Mouse (Mus musculus) heart, embryonic 12.5 days (tissue): ENCODE measurements around the gene Ifitm3. TPM values are rescaled to one million over a fixed set of nuclear protein-coding genes. Genes with fewer than 3 reads are reported as not detected.
"Not testable (repeated sequence)": the region's sequence is repeated elsewhere in the genome, so short reads cannot be mapped to it uniquely, and the experiment has no call there.

ENCODE experiments used
- ATAC-seq: fragments of 200-750 bp; cut with Nextera tagmentation; 2 replicates; pipeline ENCODE4 v1.8.0; 2017; ENCODE audit warnings: moderate TSS enrichment, moderate library complexity; ENCODE audit not compliant: insufficient number of reproducible peaks, low FRiP score
- H3K27ac ChIP-seq: fragments of 300-500 bp; sonication (generic); 2 replicates; pipeline ENCODE4 v1.5.1; 2016; ENCODE audit warnings: mild to moderate bottlenecking, moderate library complexity; ENCODE audit not compliant: poor library complexity, severe bottlenecking
- H3K27me3 ChIP-seq: fragments of 300-500 bp; sonication (generic); replicated peaks from 2 replicates; pipeline ENCODE4 v1.6.1; 2016; ENCODE audit warnings: mild to moderate bottlenecking, moderate library complexity
- H3K36me3 ChIP-seq: fragments of 300-500 bp; sonication (generic); 2 replicates; pipeline ENCODE4 v1.6.1; 2016; ENCODE audit warnings: mild to moderate bottlenecking, moderate library complexity
- H3K4me1 ChIP-seq: fragments of 300-500 bp; sonication (generic); replicated peaks from 2 replicates; pipeline ENCODE4 v1.6.1; 2016; ENCODE audit warnings: mild to moderate bottlenecking
- H3K4me2 ChIP-seq: fragments of 300-500 bp; sonication (generic); 2 replicates; pipeline ENCODE4 v1.6.1; 2016; ENCODE audit warnings: mild to moderate bottlenecking, moderate library complexity
- H3K4me3 ChIP-seq: fragments of 300-500 bp; sonication (generic); 2 replicates; pipeline ENCODE4 v1.5.1; 2016; ENCODE audit warnings: mild to moderate bottlenecking
- H3K9ac ChIP-seq: fragments of 300-500 bp; sonication (generic); 2 replicates; pipeline ENCODE4 v1.6.1; 2016; ENCODE audit warnings: mild to moderate bottlenecking, moderate library complexity
- H3K9me3 ChIP-seq: fragments of 300-500 bp; sonication (generic); replicated peaks from 2 replicates; pipeline ENCODE4 v1.6.1; 2016; ENCODE audit warnings: mild to moderate bottlenecking, moderate library complexity
- whole genome bisulfite sequencing: fragments of 180-500 bp; shearing (Covaris S2); methylation state at CpG from one replicate; pipeline ENCODE4 v1.1.7; 2016; 5-methylcytosine and 5-hydroxymethylcytosine counted together
- polyA plus RNA-seq: library from polyadenylated mRNA; unstranded; fragments of >200 nt; fragmentation: Nextera tagmentation; extraction: Ambion mirVana; gene quantifications from 2 replicates; pipeline ENCODE4 v1.2.1, GENCODE M21; 2016

Ifitm3 gene
- polyA plus RNA-seq, 1 experiment from 2014 or later: 41.8 TPM

DNA sequence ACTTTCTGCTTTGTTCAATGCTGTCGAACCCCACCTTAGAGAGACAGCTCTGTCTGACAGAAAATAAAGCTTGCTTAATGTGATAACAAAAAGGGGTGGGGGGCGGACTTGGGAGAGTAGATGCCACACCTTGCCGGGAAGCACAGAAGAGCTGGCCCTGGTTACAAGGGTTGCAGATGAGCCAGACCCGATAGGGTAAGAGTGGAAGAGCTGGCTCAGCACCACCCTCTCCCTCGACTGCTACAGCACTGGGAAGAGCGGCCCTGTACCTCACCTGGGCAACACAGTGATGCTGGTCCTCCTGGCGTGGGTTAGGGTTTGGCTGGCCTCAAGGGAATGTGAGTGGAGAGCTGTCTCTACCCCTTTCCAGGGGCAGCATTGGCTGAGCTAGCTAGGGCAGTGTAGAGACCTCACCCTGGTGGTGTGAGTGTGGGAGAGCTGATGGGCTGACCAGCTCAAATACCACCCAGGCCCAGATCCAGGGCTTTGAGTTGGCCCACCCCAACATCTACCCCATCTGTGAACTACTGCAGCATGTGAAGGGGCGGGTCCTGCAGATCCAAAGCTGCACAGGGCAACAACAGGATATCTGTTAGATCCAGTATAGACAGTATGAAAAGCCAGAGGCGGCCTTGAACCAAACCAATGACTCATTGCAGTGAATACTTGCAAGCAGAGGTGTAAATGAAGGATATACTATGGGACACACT lies 22.0 kb upstream of the Ifitm3 start:
- no peak overlapping the region for H3K4me3 ChIP-seq
- no peak for ATAC-seq
- no peaks in the 10 kb centered on the region for H3K4me1 ChIP-seq
- 0 out of 2 replicates have a peak, but pooled peaks cover 5% of the 10 kb centered on the region for H3K27me3 ChIP-seq
- no peak overlapping the region for H3K4me2 ChIP-seq
- no peak overlapping the region for H3K27ac ChIP-seq
- H3K9ac ChIP-seq: no peak overlapping the region
- no peaks in the 10 kb centered on the region for H3K9me3 ChIP-seq
- 63% methylated on average over 9 of the region's 9 CpGs for WGBS
- H3K36me3 ChIP-seq: no peaks in the 10 kb centered on the region

- Histone ChIP-seq H3K27me3 (0 out of 2 replicates have a peak, but pooled peaks cover 5% of the 10 kb centered on the region), H3K36me3 (no peaks in the 10 kb centered on the region), H3K9me3 (no peaks in the 10 kb centered on the region), H3K4me3 (no peak overlapping the region), H3K4me2 (no peak overlapping the region), H3K9ac (no peak overlapping the region), H3K4me1 (no peaks in the 10 kb centered on the region), H3K27ac (no peak overlapping the region)
- WGBS: 52% methylated on average over 3 of the region's 3 CpGs
- no peak for ATAC-seq
Measured at GRCm38 (mm10) chr7:141030390-141030789, 19.8 kb upstream of the Ifitm3 start.

- H3K9me3 ChIP-seq: no peaks in the 10 kb centered on the region
- H3K27ac ChIP-seq: no peak within 1 kb of the TSS
- H3K4me3 ChIP-seq: no peak within 1 kb of the TSS
- ATAC-seq: no peak
- no peaks in the 10 kb centered on the region for H3K36me3 ChIP-seq
- 0 out of 2 replicates have a peak, but pooled peaks cover 5% of the 10 kb centered on the region for H3K27me3 ChIP-seq
- H3K4me1 ChIP-seq: 0 out of 2 replicates have a peak, but pooled peaks cover 5% of the 10 kb centered on the region
- 80% methylated on average over 2 of the region's 2 CpGs for WGBS
- no peak within 1 kb of the TSS for H3K9ac ChIP-seq
- H3K4me2 ChIP-seq: no peak within 1 kb of the TSS
Measured at GRCm38 (mm10) chr7:141028831-141029230, 18.3 kb upstream of the Ifitm3 start, which contains the start of gene Gm17387. Gene Gm17387, plus strand, starts transcription at chr7:141029131.

DNA sequence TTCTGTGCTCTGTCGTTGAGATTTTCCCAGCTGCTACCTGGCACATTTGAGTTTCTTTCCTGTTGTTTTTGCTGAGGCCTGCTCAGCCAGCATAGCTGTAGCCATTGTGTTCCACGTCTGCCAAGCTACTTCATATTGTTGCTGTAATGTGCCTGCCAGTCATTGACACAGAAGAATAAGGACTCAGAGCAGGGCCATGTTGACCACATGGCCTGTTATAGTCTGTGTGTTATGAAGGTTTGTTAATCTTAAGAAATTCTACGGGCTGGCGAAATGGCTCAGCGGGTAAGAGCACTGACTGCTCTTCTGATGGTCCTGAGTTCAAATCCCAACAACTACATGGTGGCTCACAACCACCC lies 16.1 kb upstream of the Ifitm3 start:
- H3K27me3 ChIP-seq: 0 out of 2 replicates have a peak, but pooled peaks cover 5% of the 10 kb centered on the region
- H3K36me3 ChIP-seq: no peaks in the 10 kb centered on the region
- 0 out of 2 replicates have a peak, but pooled peaks cover 5% of the 10 kb centered on the region for H3K4me1 ChIP-seq
- no peak for ATAC-seq
- 59% methylated on average over 5 of the region's 5 CpGs for WGBS
- H3K9me3 ChIP-seq: no peaks in the 10 kb centered on the region
- no peak overlapping the region for H3K4me2 ChIP-seq
- no peak overlapping the region for H3K4me3 ChIP-seq
- no peak overlapping the region for H3K9ac ChIP-seq
- H3K27ac ChIP-seq: 0 out of 2 replicates have a peak overlapping the region, but pooled peaks have one; percentile 16

DNA sequence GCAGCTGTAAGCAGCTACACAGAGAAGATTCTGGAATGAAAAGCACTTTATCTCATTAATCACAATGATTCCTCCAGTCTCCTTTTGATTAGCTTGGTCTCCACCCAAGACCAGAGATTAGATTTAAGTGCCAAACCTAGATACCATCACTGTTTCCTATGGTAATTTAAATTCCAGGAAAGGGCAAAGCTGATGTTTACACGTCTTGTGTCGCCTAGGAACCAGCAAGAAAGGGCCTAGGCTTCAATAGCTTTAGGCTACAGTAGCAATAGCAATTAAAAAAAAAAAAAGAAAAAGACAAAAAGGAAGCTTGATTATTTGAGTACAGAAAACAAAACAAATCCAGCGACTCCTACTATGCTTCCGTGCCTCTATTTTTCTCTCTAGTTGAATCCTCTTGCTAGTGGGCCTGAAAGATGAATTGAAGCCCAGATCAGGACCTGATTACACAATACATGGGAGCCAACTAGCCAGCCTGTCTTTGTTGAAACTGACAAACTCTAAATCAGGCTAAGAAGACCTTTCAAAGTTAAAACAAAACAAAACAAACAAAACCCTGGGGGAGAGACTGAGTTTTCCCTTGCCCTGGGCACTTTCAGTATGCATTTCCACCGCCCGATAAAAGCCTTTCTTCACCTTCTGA lies 15.6 kb upstream of the Ifitm3 start:
- Histone ChIP-seq H3K27me3 (0 out of 2 replicates have a peak, but pooled peaks cover 5% of the 10 kb centered on the region), H3K9ac (no peak overlapping the region), H3K36me3 (no peaks in the 10 kb centered on the region), H3K4me3 (no peak overlapping the region), H3K27ac (no peak overlapping the region), H3K4me2 (no peak overlapping the region), H3K4me1 (0 out of 2 replicates have a peak, but pooled peaks cover 5% of the 10 kb centered on the region), H3K9me3 (no peaks in the 10 kb centered on the region)
- no peak for ATAC-seq
- 51% methylated on average over 6 of the region's 6 CpGs for WGBS

- H3K36me3 ChIP-seq: no peaks in the 10 kb centered on the region
- no peak overlapping the region for H3K4me3 ChIP-seq
- H3K9me3 ChIP-seq: no peaks in the 10 kb centered on the region
- ATAC-seq: no peak
- H3K27me3 ChIP-seq: no peaks in the 10 kb centered on the region
- no peak overlapping the region for H3K4me2 ChIP-seq
- WGBS: 44% methylated on average over 6 of the region's 6 CpGs
- no peak overlapping the region for H3K9ac ChIP-seq
- 0 out of 2 replicates have a peak, but pooled peaks cover 5% of the 10 kb centered on the region for H3K4me1 ChIP-seq
- no peak overlapping the region for H3K27ac ChIP-seq
Measured at GRCm38 (mm10) chr7:141024865-141025838, 14.6 kb upstream of the Ifitm3 start.

DNA sequence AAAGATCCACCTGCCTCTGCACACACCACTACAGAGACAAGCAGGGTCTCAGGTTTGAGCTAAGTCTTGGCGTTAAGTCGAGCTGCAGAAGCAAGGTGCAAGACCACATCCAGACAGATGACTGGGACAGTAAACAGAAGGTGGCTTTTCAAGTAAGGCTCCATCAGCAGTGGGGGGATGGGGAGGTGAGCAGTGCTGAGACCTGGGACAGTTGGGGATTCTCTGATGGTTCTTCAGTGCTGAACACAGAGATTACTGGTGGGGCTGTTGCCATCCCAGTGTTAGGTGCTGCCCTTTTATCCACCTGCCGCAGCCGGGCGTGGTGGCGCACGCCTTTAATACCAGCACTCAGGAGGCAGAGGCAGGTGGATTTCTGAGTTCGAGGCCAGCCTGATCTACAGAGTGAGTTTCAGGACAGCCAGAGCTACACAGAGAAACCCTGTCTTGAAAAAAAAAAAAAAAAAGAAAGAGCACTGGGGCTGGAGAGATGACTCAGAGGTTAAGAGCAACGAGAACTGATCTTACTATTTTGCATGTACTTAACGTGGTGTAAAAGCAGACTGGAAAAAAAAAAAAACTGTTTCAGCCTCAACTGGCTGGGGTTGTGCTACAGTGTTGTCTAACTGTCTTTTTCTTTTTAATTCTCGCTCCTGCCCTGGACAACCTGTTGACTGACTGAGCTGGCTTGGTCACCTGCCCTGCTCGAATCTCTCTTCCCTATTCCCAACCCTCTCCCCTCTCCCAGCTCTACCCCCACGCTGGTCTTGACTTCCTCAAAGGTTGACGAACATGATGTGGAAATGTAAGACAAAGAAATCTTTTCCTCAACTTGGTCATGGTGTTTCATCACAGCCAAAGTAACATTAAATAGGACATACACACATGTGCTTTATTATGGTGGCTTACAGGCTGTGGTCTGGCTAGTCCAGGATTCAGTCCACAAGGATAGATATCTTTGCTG lies 11.2 kb upstream of the Ifitm3 start:
- Histone ChIP-seq H3K27me3 (no peaks in the 10 kb centered on the region), H3K9ac (no peak overlapping the region), H3K27ac (no peak overlapping the region), H3K9me3 (no peaks in the 10 kb centered on the region), H3K4me3 (no peak overlapping the region), H3K36me3 (no peaks in the 10 kb centered on the region), H3K4me1 (0 out of 2 replicates have a peak, but pooled peaks cover 5% of the 10 kb centered on the region), H3K4me2 (no peak overlapping the region)
- WGBS: 74% methylated on average over 14 of the region's 14 CpGs
- no peak for ATAC-seq

DNA sequence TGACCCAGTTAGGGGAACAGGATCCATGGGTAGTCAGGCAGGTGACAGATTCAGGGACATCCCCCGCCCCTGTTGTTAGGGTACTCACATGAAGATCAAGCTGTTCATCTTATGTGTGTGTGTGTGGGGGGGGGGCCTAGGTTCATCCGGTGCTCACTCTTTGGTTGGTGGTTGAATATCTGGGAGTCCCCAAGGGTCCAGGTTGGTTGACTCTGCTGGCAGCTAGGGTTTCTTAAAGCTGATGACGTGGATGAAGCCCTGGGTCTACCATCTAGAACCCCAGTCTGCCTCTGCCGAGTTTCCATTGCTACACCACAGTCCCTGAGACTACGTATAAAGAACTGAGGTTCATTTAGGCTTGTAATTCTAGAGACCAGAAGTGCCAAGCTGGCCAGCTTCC lies 8.5 kb upstream of the Ifitm3 start:
- H3K4me1 ChIP-seq: no peaks in the 10 kb centered on the region
- no peak overlapping the region for H3K9ac ChIP-seq
- H3K4me3 ChIP-seq: no peak overlapping the region
- 88% methylated on average over 5 of the region's 5 CpGs for WGBS
- H3K27me3 ChIP-seq: no peaks in the 10 kb centered on the region; the same call in 1 of the 2 replicates
- H3K27ac ChIP-seq: no peak overlapping the region
- ATAC-seq: no peak
- H3K36me3 ChIP-seq: no peaks in the 10 kb centered on the region
- no peaks in the 10 kb centered on the region for H3K9me3 ChIP-seq
- H3K4me2 ChIP-seq: no peak overlapping the region

- not testable (repeated sequence) for ATAC-seq, H3K4me3 ChIP-seq, H3K27me3 ChIP-seq, H3K9ac ChIP-seq, H3K36me3 ChIP-seq, H3K4me2 ChIP-seq, H3K4me1 ChIP-seq, H3K9me3 ChIP-seq, H3K27ac ChIP-seq
- 79% methylated on average over 1 of the region's 1 CpGs for whole genome bisulfite sequencing
Measured at GRCm38 (mm10) chr7:141017824-141018223, 7.3 kb upstream of the Ifitm3 start, which contains the start of gene Ifitm6. Gene Ifitm6, minus strand, starts transcription at chr7:141017924.
